Mouse (Mus musculus) megakaryocyte, embryonic 14.5 days (primary cell): ENCODE measurements around the gene Mdh1. TPM values are rescaled to one million over a fixed set of nuclear protein-coding genes. Genes with fewer than 3 reads are reported as not detected.
A peak's percentile ranks its signal among the peaks of the same experiment; 100 is the strongest.

ENCODE experiments used
- H3K27me3 ChIP-seq: replicated peaks from 2 replicates; pipeline ENCODE3; 2012; ENCODE audit warnings: inconsistent platforms
- H3K36me3 ChIP-seq: replicated peaks from 2 replicates; pipeline ENCODE3; 2012; ENCODE audit warnings: low read length, inconsistent platforms, mixed read lengths
- H3K4me1 ChIP-seq: 2 replicates; pipeline ENCODE4 v1.6.1; 2012; ENCODE audit warnings: inconsistent platforms
- H3K4me3 ChIP-seq: replicated peaks from 2 replicates; pipeline ENCODE3; 2012; ENCODE audit warnings: moderate library complexity, mild to moderate bottlenecking, inconsistent platforms
- H3K9me3 ChIP-seq: 2 replicates; pipeline ENCODE4 v1.6.1; 2012; ENCODE audit warnings: inconsistent platforms
- FLI1 ChIP-seq: IDR thresholded peaks from 2 replicates; pipeline ENCODE4 v1.6.1; 2012; ENCODE audit warnings: low read length, inconsistent platforms, mixed read lengths
- GATA1 ChIP-seq: IDR thresholded peaks from 3 replicates; pipeline ENCODE4 v1.6.1; 2012; ENCODE audit warnings: mixed read lengths, low read length, inconsistent platforms, borderline replicate concordance
- polyA plus RNA-seq: library from polyadenylated mRNA; stranded (reverse); fragments of >175 nt; gene quantifications from 2 replicates; pipeline ENCODE4 v1.2.3, GENCODE M21; 2012; ENCODE audit warnings: low replicate concordance; ENCODE audit not compliant: insufficient read depth

Gene Mdh1
- polyA plus RNA-seq: 1.1 and 13.0 TPM in 2 replicates

- TF ChIP-seq GATA1 (no peak), FLI1 (no peak)
- Histone ChIP-seq H3K4me1 (peaks cover 52% of the 10 kb centered on the region), H3K4me3 (peak within 1 kb of the TSS; percentile 93)
These were observed at the start of gene Mdh1, which contains the start of gene Wdpcp for GRCm38 (mm10) chr11:21571700-21572381. Gene Mdh1, minus strand, starts transcription at chr11:21572367. Gene Wdpcp, plus strand, starts transcription at chr11:21572235.

GRCm38 (mm10) chr11:21615915-21616314, 43.7 kb upstream of the Mdh1 start:
- no peaks in the 10 kb centered on the region for H3K27me3 ChIP-seq
- TF ChIP-seq FLI1 (no peak), GATA1 (no peak)
- H3K4me3 ChIP-seq: no peak overlapping the region
- H3K4me1 ChIP-seq: no peaks in the 10 kb centered on the region
- H3K9me3 ChIP-seq: no peaks in the 10 kb centered on the region
- H3K36me3 ChIP-seq: no peaks in the 10 kb centered on the region

More at GRCm38 (mm10) chr11:21571700-21572381, at the start of gene Mdh1, which contains the start of gene Wdpcp:
- Histone ChIP-seq H3K9me3 (no peaks in the 10 kb centered on the region), H3K27me3 (no peaks in the 10 kb centered on the region), H3K36me3 (peaks cover 3% of the 10 kb centered on the region)

- H3K9me3 ChIP-seq: peaks cover 6% of the 10 kb centered on the region
- no peak for TF ChIP-seq FLI1
- TF ChIP-seq GATA1: no peak
- H3K4me3 ChIP-seq: no peak overlapping the region
- H3K36me3 ChIP-seq: no peaks in the 10 kb centered on the region
- no peaks in the 10 kb centered on the region for H3K27me3 ChIP-seq
- H3K4me1 ChIP-seq: no peaks in the 10 kb centered on the region
These were observed 30.3 kb upstream of the Mdh1 start for GRCm38 (mm10) chr11:21602497-21602896.

DNA sequence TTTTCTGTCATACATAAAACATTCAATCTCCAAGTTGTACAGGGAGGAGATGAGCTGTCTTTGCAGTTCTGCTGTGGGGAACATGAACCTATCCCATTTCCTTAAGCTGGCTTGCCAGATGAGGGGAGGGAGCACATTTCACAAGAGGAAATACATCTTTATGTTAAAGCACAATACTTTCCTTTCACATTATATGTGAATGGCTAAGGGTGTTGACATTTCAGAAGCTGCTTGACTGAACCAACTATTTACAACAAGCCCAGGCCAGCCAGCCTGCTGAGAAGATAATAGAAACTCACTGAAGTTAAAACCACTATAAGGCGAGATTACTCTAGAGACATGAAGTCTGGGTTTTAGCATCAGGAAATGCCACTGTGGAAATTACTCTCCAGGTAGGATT, 11.1 kb upstream of the Mdh1 start:
- Histone ChIP-seq H3K4me1 (peaks cover 53% of the 10 kb centered on the region), H3K9me3 (no peaks in the 10 kb centered on the region), H3K4me3 (peak overlapping the region; percentile 70), H3K36me3 (no peaks in the 10 kb centered on the region), H3K27me3 (no peaks in the 10 kb centered on the region)
- TF ChIP-seq GATA1 (no peak), FLI1 (no peak)

GRCm38 (mm10) chr11:21581472-21581871, 9.3 kb upstream of the Mdh1 start:
- Histone ChIP-seq H3K4me3 (peak overlapping the region; percentile 78), H3K27me3 (no peaks in the 10 kb centered on the region), H3K4me1 (peaks cover 53% of the 10 kb centered on the region), H3K9me3 (no peaks in the 10 kb centered on the region), H3K36me3 (no peaks in the 10 kb centered on the region)
- no peak for TF ChIP-seq GATA1
- no peak for TF ChIP-seq FLI1

DNA sequence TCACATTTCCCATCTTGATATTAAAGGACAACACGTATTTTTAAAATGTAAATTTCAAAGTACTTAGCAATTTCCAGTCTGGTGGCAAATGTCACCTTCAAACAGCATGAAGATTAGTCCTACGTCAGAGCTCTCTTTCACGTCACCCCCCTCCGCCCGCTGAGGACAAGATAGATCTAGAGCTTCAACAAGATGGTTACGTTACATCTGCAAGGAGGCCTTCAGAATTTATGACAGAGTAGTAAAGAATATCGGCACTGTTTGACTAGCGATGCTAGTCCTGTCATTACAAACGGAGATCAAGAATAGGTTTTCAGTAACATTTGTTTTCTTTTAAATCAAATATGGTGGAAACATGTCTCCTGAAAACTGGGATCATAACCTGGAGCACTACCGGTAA, 1.2 kb downstream of the Mdh1 start:
- H3K9me3 ChIP-seq: no peaks in the 10 kb centered on the region
- no peaks in the 10 kb centered on the region for H3K27me3 ChIP-seq
- H3K4me3 ChIP-seq: peak overlapping the region; percentile 93
- TF ChIP-seq GATA1: no peak
- no peak for TF ChIP-seq FLI1
- H3K36me3 ChIP-seq: peaks cover 11% of the 10 kb centered on the region
- peaks cover 55% of the 10 kb centered on the region for H3K4me1 ChIP-seq

- Histone ChIP-seq H3K36me3 (peaks cover 20% of the 10 kb centered on the region), H3K27me3 (no peaks in the 10 kb centered on the region), H3K4me3 (peak overlapping the region; percentile 70), H3K9me3 (no peaks in the 10 kb centered on the region), H3K4me1 (peaks cover 52% of the 10 kb centered on the region)
- TF ChIP-seq FLI1: no peak
- no peak for TF ChIP-seq GATA1
These were observed 2.1 kb downstream of the Mdh1 start for GRCm38 (mm10) chr11:21570109-21570474.

DNA sequence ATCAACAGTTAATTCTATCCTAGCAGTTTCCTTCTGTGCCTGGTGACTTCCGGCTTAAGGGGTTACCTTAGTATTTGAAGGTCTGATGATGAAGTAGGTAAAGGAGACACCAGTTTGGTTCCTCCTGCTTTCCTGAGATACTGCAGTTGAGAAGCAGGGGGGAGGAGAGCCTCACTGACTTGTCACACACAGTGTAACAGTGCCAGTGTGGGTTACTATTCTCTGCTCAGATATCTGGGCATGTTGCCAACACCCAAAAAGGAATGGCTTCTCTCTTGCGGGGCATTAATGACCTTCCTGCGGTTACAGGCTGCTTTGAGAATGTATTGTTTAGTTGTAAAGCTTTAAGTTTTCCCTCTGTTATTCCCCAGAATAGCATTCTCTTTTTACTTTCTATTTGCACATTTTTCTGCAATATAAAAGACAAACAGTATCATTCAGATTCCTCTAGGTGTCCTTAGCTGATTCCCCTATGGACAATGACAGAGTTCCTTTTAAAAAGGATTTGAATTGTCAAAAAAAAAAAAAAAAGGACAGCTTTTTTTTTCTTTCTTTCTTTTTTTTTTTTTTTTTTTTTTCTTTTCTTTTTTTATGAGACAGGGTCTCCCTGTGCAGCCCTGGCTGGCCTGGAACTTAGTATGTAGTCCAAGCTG, 2.6 kb downstream of the Mdh1 start:
- Histone ChIP-seq H3K4me1 (peaks cover 50% of the 10 kb centered on the region), H3K36me3 (peaks cover 25% of the 10 kb centered on the region), H3K4me3 (peak overlapping the region; percentile 87), H3K9me3 (no peaks in the 10 kb centered on the region), H3K27me3 (no peaks in the 10 kb centered on the region)
- no peak for TF ChIP-seq FLI1
- no peak for TF ChIP-seq GATA1

GRCm38 (mm10) chr11:21569002-21569401, 3.2 kb downstream of the Mdh1 start:
- H3K27me3 ChIP-seq: no peaks in the 10 kb centered on the region
- peaks cover 27% of the 10 kb centered on the region for H3K36me3 ChIP-seq
- H3K4me1 ChIP-seq: peaks cover 48% of the 10 kb centered on the region
- peak overlapping the region; percentile 87 for H3K4me3 ChIP-seq
- H3K9me3 ChIP-seq: no peaks in the 10 kb centered on the region
- TF ChIP-seq GATA1 (no peak), FLI1 (no peak)

DNA sequence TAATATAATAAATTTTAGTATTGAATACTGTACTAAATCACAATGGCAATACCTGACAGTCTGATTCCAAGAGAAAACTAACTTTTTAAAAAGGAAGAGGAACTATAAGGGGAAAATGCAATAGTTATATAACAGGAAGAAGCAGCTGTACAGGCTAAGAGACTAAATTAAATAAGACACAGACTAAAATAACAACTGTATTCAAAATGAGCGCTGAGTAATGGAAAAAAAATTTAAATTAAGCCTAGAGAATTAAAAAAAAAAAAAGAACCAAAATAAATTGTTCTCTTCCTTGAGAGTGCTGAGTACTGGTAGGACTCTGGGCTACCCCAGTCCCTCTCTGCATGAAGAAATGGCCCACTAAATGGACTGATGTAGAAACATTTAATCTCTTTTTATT, 4.4 kb downstream of the Mdh1 start:
- peaks cover 41% of the 10 kb centered on the region for H3K4me1 ChIP-seq
- no peaks in the 10 kb centered on the region for H3K27me3 ChIP-seq
- TF ChIP-seq GATA1 (no peak), FLI1 (no peak)
- peaks cover 40% of the 10 kb centered on the region for H3K36me3 ChIP-seq
- no peak overlapping the region for H3K4me3 ChIP-seq
- no peaks in the 10 kb centered on the region for H3K9me3 ChIP-seq
